Mouse (Mus musculus) intestine, embryonic 14.5 days (tissue): ENCODE data around the gene Rabl6. TPM values are rescaled to one million over a fixed set of nuclear protein-coding genes. Genes with fewer than 3 reads are reported as not detected.

ENCODE experiments used
- ATAC-seq: fragments of 200-750 bp; cut with Nextera tagmentation; replicated peaks from 2 replicates; pipeline ENCODE4 v1.8.0; 2017; ENCODE audit warnings: low read depth, moderate number of reproducible peaks, moderate TSS enrichment, moderate library complexity; ENCODE audit not compliant: low FRiP score, low TSS enrichment
- DNase-seq: peaks from one replicate; pipeline ENCODE4 v3.0.0-alpha.2; 2018; ENCODE audit warnings: low spot score
- H3K27ac ChIP-seq: fragments of 300-500 bp; sonication (generic); 2 replicates; pipeline ENCODE4 v1.5.1; 2014; ENCODE audit warnings: low read depth, mild to moderate bottlenecking, control low read depth
- H3K27me3 ChIP-seq: fragments of 300-500 bp; sonication (generic); replicated peaks from 2 replicates; pipeline ENCODE4 v1.6.1; 2014; ENCODE audit warnings: low read length, control low read depth; ENCODE audit not compliant: control insufficient read depth, insufficient read depth
- H3K36me3 ChIP-seq: fragments of 300-500 bp; sonication (generic); 2 replicates; pipeline ENCODE4 v1.6.1; 2014; ENCODE audit warnings: low read length, control low read depth; ENCODE audit not compliant: control insufficient read depth, insufficient read depth
- H3K4me1 ChIP-seq: fragments of 300-500 bp; sonication (generic); replicated peaks from 2 replicates; pipeline ENCODE4 v1.6.1; 2014; ENCODE audit warnings: low read length, control low read depth, mixed read lengths; ENCODE audit not compliant: control insufficient read depth, insufficient read depth
- H3K4me2 ChIP-seq: fragments of 300-500 bp; sonication (generic); 2 replicates; pipeline ENCODE4 v1.6.1; 2014; ENCODE audit warnings: low read length
- H3K4me3 ChIP-seq: fragments of 300-500 bp; sonication (generic); 2 replicates; pipeline ENCODE4 v1.5.1; 2014; ENCODE audit warnings: low read depth, low read length, control low read depth, mixed read lengths
- H3K9ac ChIP-seq: fragments of 300-500 bp; sonication (generic); 2 replicates; pipeline ENCODE4 v1.6.1; 2014; ENCODE audit warnings: mild to moderate bottlenecking, low read length
- H3K9me3 ChIP-seq: fragments of 300-500 bp; sonication (generic); 2 replicates; pipeline ENCODE4 v1.6.1; 2016; ENCODE audit warnings: low read length, control low read depth; ENCODE audit not compliant: control insufficient read depth
- WGBS: fragments of 180-500 bp; shearing (Covaris S2); extraction: QIAGEN DNeasy Blood & Tissue Kit; methylation state at CpG from one replicate; pipeline ENCODE4 v1.1.7; 2014; 5-methylcytosine and 5-hydroxymethylcytosine counted together
- polyA plus RNA-seq: library from polyadenylated mRNA; unstranded; fragments of >200 nt; fragmentation: Nextera tagmentation; extraction: Ambion mirVana; gene quantifications from 2 replicates; pipeline ENCODE4 v1.2.1, GENCODE M21; 2014

Gene Rabl6
- polyA plus RNA-seq, 1 experiment from 2014 or later, result 65.6 TPM

GRCm38 (mm10) chr2:25616398-25616797, 8.1 kb upstream of the Rabl6 start:
- 22% methylated on average over 22 of the region's 22 CpGs for WGBS
- H3K36me3 ChIP-seq, result no peaks in the 10 kb centered on the region
- H3K4me2 ChIP-seq, result peak overlapping the region; percentile 42
- H3K4me1 ChIP-seq, result 0 out of 2 replicates have a peak, but pooled peaks cover 9% of the 10 kb centered on the region
- H3K4me3 ChIP-seq, result 0 out of 2 replicates have a peak overlapping the region, but pooled peaks have one; percentile 1
- no peaks in the 10 kb centered on the region for H3K9me3 ChIP-seq
- peaks cover 50% of the 10 kb centered on the region for H3K27me3 ChIP-seq
- no peak overlapping the region for H3K27ac ChIP-seq
- H3K9ac ChIP-seq, result no peak overlapping the region
- ATAC-seq (no peak), DNase-seq (peak; percentile 57)

GRCm38 (mm10) chr2:25608671-25609070, 350 bp upstream of the Rabl6 start:
- Histone ChIP-seq H3K36me3 (peaks cover 5% of the 10 kb centered on the region; the same call in 1 of the 2 replicates), H3K9ac (peak overlapping the region; percentile 95; the same call in 1 of the 2 replicates), H3K4me3 (peak overlapping the region; percentile 94), H3K4me2 (peak overlapping the region; percentile 86), H3K4me1 (peaks cover 17% of the 10 kb centered on the region), H3K27me3 (0 out of 2 replicates have a peak, but pooled peaks cover 5% of the 10 kb centered on the region), H3K9me3 (no peaks in the 10 kb centered on the region), H3K27ac (peak overlapping the region; percentile 95; the same call in 1 of the 2 replicates)
- WGBS, result 52% methylated on average over 10 of the region's 10 CpGs
- DNase-seq (no peak), ATAC-seq (peak; percentile 13; the same call in 1 of the 2 replicates)

- ATAC-seq (no peak), DNase-seq (no peak)
- H3K36me3 ChIP-seq, result peaks cover 59% of the 10 kb centered on the region
Measured at GRCm38 (mm10) chr2:25602526-25602925, 5.8 kb downstream of the Rabl6 start.

GRCm38 (mm10) chr2:25600037-25600436, 8.3 kb downstream of the Rabl6 start:
- H3K4me3 ChIP-seq, result no peak overlapping the region
- 85% methylated on average over 2 of the region's 2 CpGs for WGBS
- H3K4me1 ChIP-seq, result no peaks in the 10 kb centered on the region
- H3K36me3 ChIP-seq, result peaks cover 84% of the 10 kb centered on the region
- no peak for DNase-seq
- no peaks in the 10 kb centered on the region for H3K27me3 ChIP-seq
- ATAC-seq, result no peak
- H3K4me2 ChIP-seq, result no peak overlapping the region
- no peak overlapping the region for H3K9ac ChIP-seq
- H3K27ac ChIP-seq, result no peak overlapping the region
- no peaks in the 10 kb centered on the region for H3K9me3 ChIP-seq

More at GRCm38 (mm10) chr2:25602526-25602925, 5.8 kb downstream of the Rabl6 start:
- Histone ChIP-seq H3K4me1 (peaks cover 13% of the 10 kb centered on the region), H3K27me3 (no peaks in the 10 kb centered on the region), H3K4me3 (no peak overlapping the region), H3K27ac (no peak overlapping the region), H3K9ac (no peak overlapping the region), H3K4me2 (no peak overlapping the region), H3K9me3 (no peaks in the 10 kb centered on the region)
- 88% methylated on average over 5 of the region's 5 CpGs for WGBS

- no peaks in the 10 kb centered on the region for H3K4me1 ChIP-seq
- H3K36me3 ChIP-seq, result peaks cover 88% of the 10 kb centered on the region
- no peak overlapping the region for H3K9ac ChIP-seq
- H3K4me3 ChIP-seq, result no peak overlapping the region
- ATAC-seq (no peak), DNase-seq (no peak)
- no peak overlapping the region for H3K4me2 ChIP-seq
- no peaks in the 10 kb centered on the region for H3K27me3 ChIP-seq
- no peak overlapping the region for H3K27ac ChIP-seq
- H3K9me3 ChIP-seq, result no peaks in the 10 kb centered on the region
- WGBS, result 96% methylated on average over 1 of the region's 1 CpGs
Measured at GRCm38 (mm10) chr2:25598749-25599148, 9.6 kb downstream of the Rabl6 start.

- ATAC-seq, result no peak
- Histone ChIP-seq H3K27me3 (no peaks in the 10 kb centered on the region), H3K9ac (no peak overlapping the region), H3K9me3 (no peaks in the 10 kb centered on the region), H3K36me3 (peaks cover 94% of the 10 kb centered on the region), H3K4me3 (no peak overlapping the region), H3K4me1 (no peaks in the 10 kb centered on the region), H3K27ac (no peak overlapping the region), H3K4me2 (no peak overlapping the region)
- WGBS, result 98% methylated on average over 5 of the region's 5 CpGs
- no peak for DNase-seq
Measured at GRCm38 (mm10) chr2:25596765-25597510, 11.4 kb downstream of the Rabl6 start.

GRCm38 (mm10) chr2:25591863-25592262, 16.5 kb downstream of the Rabl6 start:
- H3K4me1 ChIP-seq, result no peaks in the 10 kb centered on the region
- WGBS, result 85% methylated on average over 2 of the region's 2 CpGs
- H3K4me2 ChIP-seq, result no peak overlapping the region
- H3K27ac ChIP-seq, result no peak overlapping the region
- H3K36me3 ChIP-seq, result peaks cover 88% of the 10 kb centered on the region
- H3K9ac ChIP-seq, result no peak overlapping the region
- DNase-seq (peak; percentile 53), ATAC-seq (no peak)
- no peaks in the 10 kb centered on the region for H3K27me3 ChIP-seq
- no peak overlapping the region for H3K4me3 ChIP-seq
- no peaks in the 10 kb centered on the region for H3K9me3 ChIP-seq

- peaks cover 89% of the 10 kb centered on the region for H3K36me3 ChIP-seq
- WGBS, result 92% methylated on average over 8 of the region's 8 CpGs
Measured at GRCm38 (mm10) chr2:25588227-25588907, 20.0 kb downstream of the Rabl6 start.

More at GRCm38 (mm10) chr2:25588227-25588907, 20.0 kb downstream of the Rabl6 start:
- H3K9me3 ChIP-seq, result no peaks in the 10 kb centered on the region
- no peak overlapping the region for H3K27ac ChIP-seq
- H3K4me1 ChIP-seq, result no peaks in the 10 kb centered on the region
- ATAC-seq, result no peak
- no peaks in the 10 kb centered on the region for H3K27me3 ChIP-seq
- DNase-seq, result no peak
- no peak overlapping the region for H3K4me2 ChIP-seq
- H3K9ac ChIP-seq, result no peak overlapping the region
- no peak overlapping the region for H3K4me3 ChIP-seq
